Mouse (Mus musculus): ENCODE results near the gene Gm16223. TPM values are rescaled to one million over a fixed set of nuclear protein-coding genes. Genes with fewer than 3 reads are reported as not detected.

The Gm16223 gene
- polyA plus RNA-seq, 1 experiment from 2014 or later = not detected

Other genes starting within 250 kb of the Gm16223 start
- gene Bod1l, start 223.6 kb upstream of the Gm16223 start, polyA plus RNA-seq (2014; fragmentation: Nextera tagmentation; extraction: Ambion mirVana) = 20.7 and 23.5 TPM in 2 replicates